Mouse (Mus musculus) spleen, adult 2 months (tissue): Measurements from ENCODE around the gene Tmem45a. TPM values are rescaled to one million over a fixed set of nuclear protein-coding genes. Genes with fewer than 3 reads are reported as not detected.
A peak's percentile ranks its signal among the peaks of the same experiment; 100 is the strongest.
"Not testable (repeated sequence)": the region's sequence is repeated elsewhere in the genome, so short reads cannot be mapped to it uniquely, and the experiment has no call there.

Source experiments
- DNase-seq, 2 experiments: peaks; one replicate each; pipeline versions ENCODE4 v3.0.0 to v3.0.0-alpha.2; 2012 to 2021; ENCODE audit warnings: low spot score in 2 of 2, low read depth in 1 of 2
- H3K27ac ChIP-seq: fragments of 200-500 bp; 2 replicates; pipeline ENCODE4 v1.5.1; 2012; ENCODE audit warnings: low read length, inconsistent platforms; ENCODE audit not compliant: insufficient read depth
- H3K27me3 ChIP-seq: fragments of 200-500 bp; 2 replicates; pipeline ENCODE4 v1.6.1; 2012; ENCODE audit warnings: mild to moderate bottlenecking, moderate library complexity, low read length, inconsistent platforms; ENCODE audit not compliant: control insufficient read depth, insufficient read depth
- H3K36me3 ChIP-seq: fragments of 200-500 bp; 2 replicates; pipeline ENCODE4 v1.6.1; 2012; ENCODE audit warnings: mild to moderate bottlenecking, low read length, inconsistent platforms; ENCODE audit not compliant: control insufficient read depth, insufficient read depth
- H3K4me1 ChIP-seq: fragments of 200-500 bp; 2 replicates; pipeline ENCODE4 v1.6.1; 2011; ENCODE audit warnings: inconsistent platforms; ENCODE audit not compliant: control insufficient read depth, insufficient read depth, insufficient read length
- H3K4me3 ChIP-seq: fragments of 200-500 bp; 2 replicates; pipeline ENCODE4 v1.5.1; 2011; ENCODE audit warnings: mild to moderate bottlenecking, inconsistent platforms; ENCODE audit not compliant: insufficient read depth, insufficient read length; ENCODE audit errors: extremely low read depth
- CTCF ChIP-seq: fragments of 200-500 bp; IDR thresholded peaks from 2 replicates; pipeline ENCODE4 v1.5.1; 2011; ENCODE audit warnings: mild to moderate bottlenecking, inconsistent platforms; ENCODE audit not compliant: insufficient read depth, insufficient read length, insufficient replicate concordance; ENCODE audit errors: extremely low read depth
- POLR2A ChIP-seq: fragments of 200-500 bp; IDR thresholded peaks from 2 replicates; pipeline ENCODE4 v1.6.1; 2011; ENCODE audit warnings: low read depth, low read length, inconsistent platforms
- WGBS: fragments of 180-500 bp; shearing (Covaris S2); methylation state at CpG from one replicate; pipeline ENCODE4 v1.1.7; 2018; 5-methylcytosine and 5-hydroxymethylcytosine counted together
- polyA plus RNA-seq: library from polyadenylated mRNA; depleted of rRNA; stranded (reverse); fragments of >200 nt; gene quantifications from 2 replicates; pipeline ENCODE4 v1.2.3, GENCODE M21; 2012; rRNA removed

Gene Tmem45a
- polyA plus RNA-seq = 0.16 and 0.26 TPM in 2 replicates

- peak in 1 of 2 experiments; percentile 3 for DNase-seq
These were observed at the start of gene Tmem45a for GRCm38 (mm10) chr16:56885824-56886615. Gene Tmem45a (minus strand): TSS chr16:56886166.

DNA sequence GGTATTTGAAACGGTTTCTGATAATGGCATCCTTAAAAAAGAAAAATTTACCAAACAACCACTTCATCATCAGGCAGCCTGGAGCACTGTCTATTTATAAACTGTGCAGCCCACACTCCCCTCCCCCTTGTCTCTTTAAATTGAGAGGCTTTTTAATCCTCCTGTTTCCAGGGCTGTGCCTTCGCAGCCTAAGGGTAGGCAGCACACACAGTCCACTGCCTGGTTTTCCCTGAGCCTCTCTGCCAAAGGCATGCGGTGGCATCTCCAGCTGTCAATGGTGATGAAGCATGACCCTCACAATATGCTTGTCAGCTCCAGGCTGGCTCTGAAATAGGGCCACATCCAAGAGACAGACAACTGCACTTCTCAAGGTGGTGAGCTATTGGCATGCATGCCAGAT lies 42.1 kb upstream of the Tmem45a start, which contains the start of gene Lnp1:
TSS of gene Lnp1 (minus strand) at position 39 of the 400 bp plus-strand sequence.
- no peaks in the 10 kb centered on the region for H3K27me3 ChIP-seq
- no peak for TF ChIP-seq POLR2A
- no peak for TF ChIP-seq CTCF
- no peak within 1 kb of the TSS for H3K27ac ChIP-seq
- no peak for DNase-seq
- H3K4me1 ChIP-seq = no peaks in the 10 kb centered on the region
- no peak within 1 kb of the TSS for H3K4me3 ChIP-seq
- WGBS = 78% methylated on average over 3 of the region's 3 CpGs
- no peaks in the 10 kb centered on the region for H3K36me3 ChIP-seq

More at GRCm38 (mm10) chr16:56885824-56886615, at the start of gene Tmem45a:
- 8% methylated on average over 25 of the region's 25 CpGs for WGBS
- H3K36me3 ChIP-seq = no peaks in the 10 kb centered on the region
- no peaks in the 10 kb centered on the region for H3K4me1 ChIP-seq
- H3K4me3 ChIP-seq = no peak within 1 kb of the TSS
- TF ChIP-seq CTCF (no peak), POLR2A (no peak)
- H3K27me3 ChIP-seq = no peaks in the 10 kb centered on the region
- no peak within 1 kb of the TSS for H3K27ac ChIP-seq

DNA sequence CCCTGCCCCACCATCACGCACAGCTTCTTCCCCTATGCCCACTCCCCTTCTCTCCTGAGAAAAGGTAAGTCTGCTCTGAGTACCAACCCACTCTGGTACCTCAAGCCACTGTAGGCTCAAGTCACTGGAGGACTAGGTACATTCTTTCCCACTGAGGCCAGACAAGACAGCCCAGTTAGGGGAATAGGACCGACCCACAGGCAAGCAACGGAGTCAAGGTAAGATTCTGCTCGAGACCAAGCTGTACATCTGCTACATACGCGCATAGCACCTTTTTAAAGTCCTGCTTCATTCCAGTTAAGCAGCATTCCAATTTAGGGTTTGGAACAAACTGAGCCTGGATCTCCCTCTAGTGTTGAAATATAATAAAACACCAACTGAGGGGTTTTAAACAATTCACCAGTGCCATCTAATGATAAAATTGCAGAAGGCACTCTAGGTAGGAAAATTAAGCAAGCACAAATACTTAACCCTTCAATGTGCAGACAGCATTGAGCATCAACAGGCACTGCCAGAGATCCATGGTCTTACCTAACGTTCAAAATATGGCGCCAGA lies 34.2 kb upstream of the Tmem45a start:
- no peak for DNase-seq
- Histone ChIP-seq H3K27ac (no peak overlapping the region), H3K36me3 (no peaks in the 10 kb centered on the region), H3K4me1 (no peaks in the 10 kb centered on the region), H3K4me3 (no peak overlapping the region), H3K27me3 (no peaks in the 10 kb centered on the region)
- TF ChIP-seq CTCF (no peak), POLR2A (no peak)
- WGBS = 27% methylated on average over 8 of the region's 8 CpGs

GRCm38 (mm10) chr16:56917230-56917629 lies 31.3 kb upstream of the Tmem45a start:
- H3K4me1 ChIP-seq = no peaks in the 10 kb centered on the region
- TF ChIP-seq POLR2A (no peak), CTCF (no peak)
- H3K36me3 ChIP-seq = no peaks in the 10 kb centered on the region
- no peak for DNase-seq
- WGBS = 86% methylated on average over 7 of the region's 7 CpGs
- no peaks in the 10 kb centered on the region for H3K27me3 ChIP-seq
- no peak overlapping the region for H3K4me3 ChIP-seq
- no peak overlapping the region for H3K27ac ChIP-seq

GRCm38 (mm10) chr16:56908986-56909385 lies 23.0 kb upstream of the Tmem45a start:
- Histone ChIP-seq H3K4me1 (no peaks in the 10 kb centered on the region), H3K27me3 (no peaks in the 10 kb centered on the region), H3K27ac (no peak overlapping the region), H3K4me3 (no peak overlapping the region), H3K36me3 (no peaks in the 10 kb centered on the region)
- TF ChIP-seq CTCF (no peak), POLR2A (no peak)
- no peak for DNase-seq
- 71% methylated on average over 5 of the region's 5 CpGs for WGBS

- not testable (repeated sequence) for DNase-seq, H3K27me3 ChIP-seq, H3K27ac ChIP-seq, H3K36me3 ChIP-seq, H3K4me1 ChIP-seq, H3K4me3 ChIP-seq
- WGBS = 72% methylated on average over 3 of the region's 3 CpGs
These were observed 16.2 kb upstream of the Tmem45a start for GRCm38 (mm10) chr16:56902206-56902605.

- H3K27me3 ChIP-seq = no peaks in the 10 kb centered on the region
- no peaks in the 10 kb centered on the region for H3K4me1 ChIP-seq
- H3K36me3 ChIP-seq = no peaks in the 10 kb centered on the region
- no peak overlapping the region for H3K4me3 ChIP-seq
- DNase-seq = no peak
- no peak overlapping the region for H3K27ac ChIP-seq
- no peak for TF ChIP-seq CTCF
- no peak for TF ChIP-seq POLR2A
- WGBS = 88% methylated on average over 5 of the region's 5 CpGs
These were observed 5.6 kb upstream of the Tmem45a start for GRCm38 (mm10) chr16:56891583-56891982.
